Mouse (Mus musculus) ZHBTc4 (cell line): ENCODE results near the gene Tsen54.

ENCODE experiments used
- DNase-seq: peaks from one replicate; pipeline ENCODE4 v3.0.0-alpha.2; 2011; ENCODE audit warnings: low read depth, low spot score

The Tsen54 gene

DNA sequence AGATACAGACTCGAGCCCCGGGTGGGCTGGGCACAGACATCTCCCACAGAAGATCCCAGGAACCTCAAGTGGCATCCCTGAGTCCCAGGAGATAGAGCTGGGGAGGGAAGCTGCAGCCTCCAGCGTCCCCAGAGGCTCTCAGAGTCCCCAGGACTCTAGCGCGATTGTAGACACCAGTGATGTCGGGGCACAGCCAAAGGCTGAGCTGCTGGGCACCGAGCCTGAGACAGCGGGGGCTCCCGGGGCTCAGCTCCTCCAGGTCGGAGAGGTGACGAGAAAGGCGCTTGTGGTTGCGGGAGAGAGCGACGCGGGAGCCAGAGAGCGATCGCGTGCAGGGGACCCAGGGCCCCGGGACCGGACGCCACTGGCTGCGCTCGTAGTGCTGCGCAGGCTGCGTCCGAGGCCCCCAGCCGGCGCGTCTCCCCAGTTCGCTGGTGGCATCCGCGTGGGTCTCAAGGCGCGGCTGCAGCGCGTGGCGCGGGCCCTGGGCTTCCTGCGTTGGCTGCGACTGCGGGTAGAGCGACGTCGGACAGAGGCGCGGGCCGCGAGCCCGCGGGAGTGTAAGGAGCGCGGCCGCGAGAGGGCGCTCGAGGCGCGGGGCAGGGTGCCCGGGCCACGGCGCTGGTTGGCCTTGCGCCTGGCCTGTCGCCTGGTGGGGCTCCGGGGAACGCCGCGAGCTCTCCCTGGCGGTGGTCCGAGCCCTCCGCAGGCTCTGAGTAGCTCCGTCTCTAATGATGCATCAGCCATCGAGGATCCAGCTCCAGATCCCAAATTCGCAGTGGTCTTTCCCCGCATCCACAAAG, 44.8 kb downstream of the Tsen54 start:
- DNase-seq: peak; percentile 96

- no peak for DNase-seq
These were observed 49.4 kb downstream of the Tsen54 start for GRCm38 (mm10) chr11:115863895-115864294.

GRCm38 (mm10) chr11:115869393-115869792, 54.9 kb downstream of the Tsen54 start:
- no peak for DNase-seq

DNA sequence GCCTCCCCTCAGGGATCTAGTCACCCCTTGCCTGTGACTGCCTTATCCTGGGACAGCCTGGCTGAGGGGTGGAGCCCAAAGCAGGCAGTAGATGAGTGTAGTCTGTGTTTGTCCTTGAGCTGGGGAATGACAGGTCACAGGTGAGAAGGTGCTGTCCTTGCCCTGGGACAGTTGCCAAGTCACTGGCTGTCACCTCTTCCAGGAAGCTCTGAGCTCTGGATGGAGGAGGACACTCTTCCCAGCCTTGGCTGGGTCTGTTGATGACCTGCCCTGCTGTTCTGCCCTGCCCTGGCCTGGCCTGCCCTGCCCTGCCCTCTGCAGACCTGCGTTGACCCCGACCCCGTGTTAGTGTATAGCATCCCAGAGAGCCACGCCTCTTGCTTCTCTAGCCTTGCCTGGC, 57.9 kb downstream of the Tsen54 start:
- DNase-seq: no peak
